Mouse (Mus musculus) splenic B cell, adult 2 months (primary cell): ENCODE measurements around the gene Cubn.

Experiments
- DNase-seq: peaks from one replicate; pipeline ENCODE4 v3.0.0-alpha.2; 2011; ENCODE audit warnings: low read depth, low spot score
- H3K27me3 ChIP-seq: 2 replicates; pipeline ENCODE4 v1.6.1; 2012; ENCODE audit warnings: mild to moderate bottlenecking, low read length, moderate library complexity, mixed read lengths; ENCODE audit not compliant: control insufficient read depth, poor library complexity, insufficient read depth, severe bottlenecking
- H3K36me3 ChIP-seq: 2 replicates; pipeline ENCODE4 v1.6.1; 2012; ENCODE audit warnings: mild to moderate bottlenecking, low read length, moderate library complexity, mixed read lengths; ENCODE audit not compliant: control insufficient read depth, poor library complexity, insufficient read depth, severe bottlenecking

The Cubn gene

GRCm38 (mm10) chr2:13297733-13298132 lies 193.9 kb downstream of the Cubn start:
- no peak for DNase-seq
- H3K27me3 ChIP-seq = no peaks in the 10 kb centered on the region
- H3K36me3 ChIP-seq = no peaks in the 10 kb centered on the region

GRCm38 (mm10) chr2:13290661-13291060 lies 201.0 kb downstream of the Cubn start:
- H3K27me3 ChIP-seq = no peaks in the 10 kb centered on the region
- DNase-seq = peak; percentile 76
- no peaks in the 10 kb centered on the region for H3K36me3 ChIP-seq

- no peak for DNase-seq
- Histone ChIP-seq H3K36me3 (no peaks in the 10 kb centered on the region), H3K27me3 (no peaks in the 10 kb centered on the region)
These were observed 201.5 kb downstream of the Cubn start for GRCm38 (mm10) chr2:13290070-13290469.

- DNase-seq = peak; percentile 61
These were observed 213.3 kb downstream of the Cubn start for GRCm38 (mm10) chr2:13278114-13278862.

GRCm38 (mm10) chr2:13275874-13276273 lies 215.7 kb downstream of the Cubn start:
- peak; percentile 42 for DNase-seq
- no peaks in the 10 kb centered on the region for H3K36me3 ChIP-seq
- H3K27me3 ChIP-seq = no peaks in the 10 kb centered on the region

More at GRCm38 (mm10) chr2:13278114-13278862, 213.3 kb downstream of the Cubn start:
- Histone ChIP-seq H3K36me3 (no peaks in the 10 kb centered on the region), H3K27me3 (no peaks in the 10 kb centered on the region)

GRCm38 (mm10) chr2:13271165-13271957 lies 220.3 kb downstream of the Cubn start, which contains the start of gene Rsu1:
Gene Rsu1 (minus strand): TSS chr2:13271415.
- Histone ChIP-seq H3K36me3 (no peaks in the 10 kb centered on the region; the same call in 1 of the 2 replicates), H3K27me3 (no peaks in the 10 kb centered on the region)
- peak; percentile 98 for DNase-seq

GRCm38 (mm10) chr2:13270736-13271135 lies 220.9 kb downstream of the Cubn start:
- Histone ChIP-seq H3K27me3 (no peaks in the 10 kb centered on the region), H3K36me3 (no peaks in the 10 kb centered on the region; the same call in 1 of the 2 replicates)
- DNase-seq = peak; percentile 33

- H3K36me3 ChIP-seq = no peaks in the 10 kb centered on the region; the same call in 1 of the 2 replicates
- H3K27me3 ChIP-seq = no peaks in the 10 kb centered on the region
- no peak for DNase-seq
These were observed 222.8 kb downstream of the Cubn start for GRCm38 (mm10) chr2:13268681-13269293.

GRCm38 (mm10) chr2:13264875-13265274 lies 226.7 kb downstream of the Cubn start:
- Histone ChIP-seq H3K36me3 (no peaks in the 10 kb centered on the region; the same call in 1 of the 2 replicates), H3K27me3 (no peaks in the 10 kb centered on the region)
- DNase-seq = peak; percentile 70

GRCm38 (mm10) chr2:13263150-13263549 lies 228.5 kb downstream of the Cubn start:
- H3K27me3 ChIP-seq = no peaks in the 10 kb centered on the region
- H3K36me3 ChIP-seq = no peaks in the 10 kb centered on the region; the same call in 1 of the 2 replicates
- no peak for DNase-seq

- Histone ChIP-seq H3K27me3 (no peaks in the 10 kb centered on the region; the same call in 1 of the 2 replicates), H3K36me3 (peaks cover 2% of the 10 kb centered on the region; the same call in 1 of the 2 replicates)
- DNase-seq = no peak
These were observed 233.0 kb downstream of the Cubn start for GRCm38 (mm10) chr2:13258606-13259005.

GRCm38 (mm10) chr2:13240711-13241110 lies 250.9 kb downstream of the Cubn start:
- peaks cover 1% of the 10 kb centered on the region; the same call in 1 of the 2 replicates for H3K36me3 ChIP-seq
- DNase-seq = no peak
- H3K27me3 ChIP-seq = no peaks in the 10 kb centered on the region

GRCm38 (mm10) chr2:13237140-13237901 lies 254.3 kb downstream of the Cubn start:
- Histone ChIP-seq H3K36me3 (peaks cover 1% of the 10 kb centered on the region; the same call in 1 of the 2 replicates), H3K27me3 (no peaks in the 10 kb centered on the region)
- peak; percentile 81 for DNase-seq

- H3K27me3 ChIP-seq = no peaks in the 10 kb centered on the region
These were observed 255.9 kb downstream of the Cubn start for GRCm38 (mm10) chr2:13235696-13236095.

More at GRCm38 (mm10) chr2:13235696-13236095, 255.9 kb downstream of the Cubn start:
- DNase-seq = no peak
- peaks cover 1% of the 10 kb centered on the region; the same call in 1 of the 2 replicates for H3K36me3 ChIP-seq
